Mouse (Mus musculus): Measurements from ENCODE around the gene Gm5890. TPM values are rescaled to one million over a fixed set of nuclear protein-coding genes. Genes with fewer than 3 reads are reported as not detected.
"Not testable (repeated sequence)": the region's sequence is repeated elsewhere in the genome, so short reads cannot be mapped to it uniquely, and the experiment has no call there.

Gm5890 gene
- polyA plus RNA-seq (2015; fragmentation: Nextera tagmentation; extraction: Ambion mirVana), result not detected in 2 replicates

DNA sequence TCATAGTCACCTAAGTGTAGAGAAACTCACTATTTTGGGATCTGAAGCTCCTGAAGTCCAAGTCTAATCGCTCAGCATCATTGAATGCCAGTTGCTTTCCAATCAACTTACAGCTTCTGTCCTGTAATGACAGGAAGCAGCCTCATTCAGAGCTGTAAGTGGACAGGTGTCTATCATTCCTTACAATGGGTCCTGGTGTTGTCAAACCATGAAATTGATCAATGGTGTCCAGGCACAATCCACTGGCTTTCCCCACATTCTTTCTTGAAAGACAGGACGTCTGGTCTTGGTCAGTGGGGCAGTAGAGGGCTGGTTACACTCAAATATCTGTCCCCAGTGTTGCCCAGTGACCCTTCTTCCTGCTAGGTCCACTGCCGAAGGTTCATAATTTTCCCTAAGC, at the start of gene Gm5890:
Gene Gm5890, minus strand, starts transcription at position 101 of the 400 bp plus-strand sequence.
- H3K4me3 ChIP-seq; H3K4me1 ChIP-seq; H3K9ac ChIP-seq; H3K4me2 ChIP-seq; H3K27me3 ChIP-seq (replicated peaks); H3K27ac ChIP-seq; H3K9me3 ChIP-seq; ATAC-seq (replicated peaks); H3K36me3 ChIP-seq (replicated peaks): not testable (repeated sequence)
- WGBS, result no CpG with 5 or more reads among the region's 3 CpGs

DNA sequence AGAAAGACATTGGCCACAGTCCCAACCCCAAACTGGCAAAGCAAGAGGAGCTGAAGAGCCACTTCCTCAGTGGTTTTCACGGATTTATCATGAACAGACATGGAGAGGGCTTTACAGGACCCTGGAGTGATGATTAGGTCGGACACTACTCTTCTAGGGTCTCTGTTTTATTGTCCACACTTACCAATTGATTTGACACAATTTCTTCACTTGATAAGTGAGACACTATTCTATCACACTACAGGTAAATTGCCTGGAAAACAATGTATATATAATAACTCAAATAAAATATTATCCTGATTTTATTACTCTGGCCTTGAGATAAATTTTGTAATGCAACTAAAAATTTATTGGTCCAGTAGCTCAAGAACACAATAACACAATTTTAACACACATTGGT, 28.9 kb downstream of the Gm5890 start, which contains the start of gene Gm4498:
Gene Gm4498, minus strand, starts transcription at position 101 of the 400 bp plus-strand sequence.
- not testable (repeated sequence) for H3K27ac ChIP-seq; H3K4me1 ChIP-seq; H3K9me3 ChIP-seq; H3K9ac ChIP-seq; H3K36me3 ChIP-seq (replicated peaks); H3K27me3 ChIP-seq (replicated peaks); ATAC-seq (replicated peaks); H3K4me2 ChIP-seq; H3K4me3 ChIP-seq
- no CpG with 5 or more reads among the region's 2 CpGs for WGBS

Other genes starting within 250 kb of the Gm5890 start
- not detected in 2 replicates for gene Vmn1r91, start 163.2 kb downstream of the Gm5890 start, polyA plus RNA-seq (2015; fragmentation: Nextera tagmentation; extraction: Ambion mirVana)
- gene Gm16442, start 140.3 kb downstream of the Gm5890 start, polyA plus RNA-seq (2015; fragmentation: Nextera tagmentation; extraction: Ambion mirVana), result not detected in 2 replicates
- gene Vmn1r93, start 123.7 kb downstream of the Gm5890 start, polyA plus RNA-seq (2015; fragmentation: Nextera tagmentation; extraction: Ambion mirVana), result not detected in 2 replicates
- gene Vmn1r94, start 94.5 kb downstream of the Gm5890 start, polyA plus RNA-seq (2015; fragmentation: Nextera tagmentation; extraction: Ambion mirVana), result not detected in 2 replicates
- not detected in 2 replicates for gene Vmn1r95, start 69.1 kb downstream of the Gm5890 start, polyA plus RNA-seq (2015; fragmentation: Nextera tagmentation; extraction: Ambion mirVana)
- not detected in 2 replicates for gene Gm6164, start 57.2 kb downstream of the Gm5890 start, polyA plus RNA-seq (2015; fragmentation: Nextera tagmentation; extraction: Ambion mirVana)
- gene Gm4498, start 29.0 kb downstream of the Gm5890 start, polyA plus RNA-seq (2015; fragmentation: Nextera tagmentation; extraction: Ambion mirVana), result not detected in 2 replicates
- not detected in 2 replicates for gene Gm4133, start 71.2 kb upstream of the Gm5890 start, polyA plus RNA-seq (2015; fragmentation: Nextera tagmentation; extraction: Ambion mirVana)
- gene Gm5728, start 112.6 kb upstream of the Gm5890 start, polyA plus RNA-seq (2015; fragmentation: Nextera tagmentation; extraction: Ambion mirVana), result not detected in 2 replicates
- not detected in 2 replicates for gene Vmn1r100, start 155.1 kb upstream of the Gm5890 start, polyA plus RNA-seq (2015; fragmentation: Nextera tagmentation; extraction: Ambion mirVana)
- not detected in 2 replicates for gene Vmn1r101, start 179.8 kb upstream of the Gm5890 start, polyA plus RNA-seq (2015; fragmentation: Nextera tagmentation; extraction: Ambion mirVana)
- gene Gm10670, start 212.1 kb upstream of the Gm5890 start, polyA plus RNA-seq (2015; fragmentation: Nextera tagmentation; extraction: Ambion mirVana), result not detected in 2 replicates
- gene Vmn1r103, start 247.7 kb upstream of the Gm5890 start, polyA plus RNA-seq (2015; fragmentation: Nextera tagmentation; extraction: Ambion mirVana), result not detected in 2 replicates

All from midbrain, embryonic 15.5 days (tissue).